Mouse (Mus musculus) MEL (cell line): ENCODE data around the gene Ncoa3. TPM values are rescaled to one million over a fixed set of nuclear protein-coding genes. Genes with fewer than 3 reads are reported as not detected.

Experiments
- DNase-seq: peaks from one replicate; pipeline ENCODE4 v3.0.0; 2011; ENCODE audit warnings: low read depth, low spot score
- H3K27ac ChIP-seq: 2 replicates; pipeline ENCODE4 v1.5.1; 2012; ENCODE audit warnings: low read depth, mild to moderate bottlenecking, control low read depth, low read length, moderate library complexity; ENCODE audit not compliant: control insufficient read depth
- H3K27me3 ChIP-seq, 2 experiments: fragments of 150-350 bp in 1 of 2; sonication (generic) in 1 of 2; 2 replicates each; pipeline ENCODE4 v1.6.1; 2012; ENCODE audit warnings: low read length in 2 of 2, mild to moderate bottlenecking in 2 of 2, improper control_type of control experiment in 1 of 2, moderate library complexity in 1 of 2; ENCODE audit not compliant: insufficient read depth in 2 of 2, control insufficient read depth in 1 of 2
- H3K36me3 ChIP-seq, 2 experiments: 2 replicates each; pipeline ENCODE4 v1.6.1; 2012 to 2014; ENCODE audit warnings: low read length in 2 of 2, improper control_type of control experiment in 1 of 2, inconsistent platforms in 1 of 2, mild to moderate bottlenecking in 1 of 2; ENCODE audit not compliant: insufficient read depth in 2 of 2, control insufficient read depth in 1 of 2
- H3K4me1 ChIP-seq, 2 experiments: fragments of 150-350 bp in 1 of 2; sonication (generic) in 1 of 2; 2 replicates each; pipeline ENCODE4 v1.6.1; 2012; ENCODE audit warnings: low read length in 2 of 2, improper control_type of control experiment in 1 of 2, mild to moderate bottlenecking in 1 of 2; ENCODE audit not compliant: insufficient read depth in 2 of 2, control insufficient read depth in 1 of 2
- H3K4me3 ChIP-seq, 2 experiments: fragments of 150-350 bp in 1 of 2; sonication (generic) in 1 of 2; 2 replicates each; pipeline ENCODE4 v1.5.1; 2012; ENCODE audit warnings: low read depth in 2 of 2, low read length in 2 of 2, mild to moderate bottlenecking in 2 of 2, moderate library complexity in 2 of 2, control low read depth in 1 of 2, improper control_type of control experiment in 1 of 2; ENCODE audit not compliant: control insufficient read depth in 1 of 2, insufficient read depth in 1 of 2
- H3K79me2 ChIP-seq: 2 replicates; pipeline ENCODE4 v1.6.1; 2012; ENCODE audit warnings: mild to moderate bottlenecking, low read length, moderate library complexity; ENCODE audit not compliant: control insufficient read depth, poor library complexity, insufficient read depth
- H3K9ac ChIP-seq: 2 replicates; pipeline ENCODE4 v1.6.1; 2012; ENCODE audit warnings: low read depth, mild to moderate bottlenecking, control low read depth, low read length, moderate library complexity; ENCODE audit not compliant: control insufficient read depth, poor library complexity, severe bottlenecking
- H3K9me3 ChIP-seq: fragments of 150-350 bp; sonication (generic); replicated peaks from 2 replicates; pipeline ENCODE4 v1.6.1; 2012; ENCODE audit warnings: mild to moderate bottlenecking, low read length, improper control_type of control experiment, moderate library complexity; ENCODE audit not compliant: insufficient read depth
- BHLHE40 ChIP-seq: IDR thresholded peaks from 2 replicates; pipeline ENCODE4 v1.6.1; 2012; ENCODE audit warnings: low read depth, mild to moderate bottlenecking, inconsistent platforms, low read length, improper control_type of control experiment, borderline replicate concordance
- CHD1 ChIP-seq: IDR thresholded peaks from 2 replicates; pipeline ENCODE4 v1.6.1; 2012; ENCODE audit warnings: low read depth, mild to moderate bottlenecking, inconsistent platforms, low read length, improper control_type of control experiment
- CHD2 ChIP-seq: IDR thresholded peaks from 2 replicates; pipeline ENCODE4 v1.6.1; 2011; ENCODE audit warnings: low read length, improper control_type of control experiment
- CTCF ChIP-seq, 3 experiments: IDR thresholded peaks in 2 of 3; conservative IDR thresholded peaks in 1 of 3; 2 replicates each; pipeline ENCODE4 v1.5.1; 2011 to 2012; ENCODE audit warnings: low read length in 3 of 3, low read depth in 2 of 3, mild to moderate bottlenecking in 2 of 3, improper control_type of control experiment in 1 of 3, inconsistent platforms in 1 of 3, mixed read lengths in 1 of 3, moderate library complexity in 1 of 3; ENCODE audit not compliant: control insufficient read depth in 1 of 3, insufficient read depth in 1 of 3, poor library complexity in 1 of 3, severe bottlenecking in 1 of 3
- E2F4 ChIP-seq: IDR thresholded peaks from 2 replicates; pipeline ENCODE4 v1.6.1; 2011; ENCODE audit warnings: low read depth, low read length, improper control_type of control experiment, borderline replicate concordance
- EP300 ChIP-seq, 2 experiments: IDR thresholded peaks; 2 replicates each; pipeline ENCODE4 v1.6.1; 2011; ENCODE audit warnings: improper control_type of control experiment in 2 of 2, low read length in 2 of 2, low read depth in 1 of 2, mild to moderate bottlenecking in 1 of 2
- ETS1 ChIP-seq: IDR thresholded peaks from 2 replicates; pipeline ENCODE4 v1.6.1; 2012; ENCODE audit warnings: low read depth, mild to moderate bottlenecking, inconsistent platforms, low read length, improper control_type of control experiment, moderate library complexity
- GABPA ChIP-seq: IDR thresholded peaks from 2 replicates; pipeline ENCODE4 v1.6.1; 2012; ENCODE audit warnings: low read depth, mild to moderate bottlenecking, inconsistent platforms, low read length, improper control_type of control experiment, moderate library complexity
- JUND ChIP-seq: IDR thresholded peaks from 2 replicates; pipeline ENCODE4 v1.6.1; 2011; ENCODE audit warnings: low read depth, mild to moderate bottlenecking, improper control_type of control experiment, low read length
- KAT2A ChIP-seq: conservative IDR thresholded peaks from 2 replicates; pipeline ENCODE4 v1.6.1; 2012; ENCODE audit warnings: low read depth, low read length, improper control_type of control experiment, inconsistent platforms
- MAZ ChIP-seq: IDR thresholded peaks from 2 replicates; pipeline ENCODE4 v1.6.1; 2012; ENCODE audit warnings: low read depth, mild to moderate bottlenecking, inconsistent platforms, low read length, improper control_type of control experiment
- MYC ChIP-seq: IDR thresholded peaks from 2 replicates; pipeline ENCODE4 v1.6.1; 2011; ENCODE audit warnings: low read depth, mild to moderate bottlenecking, low read length, improper control_type of control experiment, moderate library complexity
- NELFE ChIP-seq: IDR thresholded peaks from 2 replicates; pipeline ENCODE4 v1.6.1; 2011; ENCODE audit warnings: low read depth, low read length, improper control_type of control experiment
- POLR2AphosphoS2 ChIP-seq: IDR thresholded peaks from 2 replicates; pipeline ENCODE4 v1.6.1; 2011; ENCODE audit warnings: low read length, improper control_type of control experiment
- SMC3 ChIP-seq: IDR thresholded peaks from 2 replicates; pipeline ENCODE4 v1.6.1; 2011; ENCODE audit warnings: low read depth, low read length, improper control_type of control experiment
- TAL1 ChIP-seq: IDR thresholded peaks from 2 replicates; pipeline ENCODE4 v1.6.1; 2012; ENCODE audit warnings: mild to moderate bottlenecking, inconsistent platforms, low read length, moderate library complexity, mixed read lengths
- TBP ChIP-seq: IDR thresholded peaks from 2 replicates; pipeline ENCODE4 v1.8.0; 2011; ENCODE audit warnings: low read depth, low read length, improper control_type of control experiment
- USF1 ChIP-seq: IDR thresholded peaks from 2 replicates; pipeline ENCODE4 v1.6.1; 2014; ENCODE audit warnings: low read depth, mild to moderate bottlenecking, inconsistent platforms, low read length, improper control_type of control experiment, moderate library complexity
- ZC3H11A ChIP-seq: IDR thresholded peaks from 2 replicates; pipeline ENCODE4 v1.6.1; 2012; ENCODE audit warnings: low read depth, mild to moderate bottlenecking, inconsistent platforms, low read length, improper control_type of control experiment
- polyA plus RNA-seq, 2 experiments: library from polyadenylated mRNA; stranded (reverse) in 1 of 2; unstranded in 1 of 2; fragments of >175 nt in 1 of 2; fragments of >200 nt in 1 of 2; gene quantifications; 2 replicates each; pipeline versions ENCODE4 v1.2.1 to v1.2.4; 2012; ENCODE audit warnings: low replicate concordance in 2 of 2, low read depth in 1 of 2; ENCODE audit not compliant: insufficient read length in 2 of 2, insufficient read depth in 1 of 2, missing spikeins in 1 of 2
- total RNA-seq: library from RNA; depleted of rRNA; stranded (reverse); fragments of 300-350 nt; gene quantifications from 2 replicates; pipeline ENCODE4 v1.2.3, GENCODE M21; 2012

Ncoa3 gene
- total and polyA plus RNA-seq, 3 experiments: 5.7 to 19.8 (median 10.3) TPM

- DNase-seq: no peak
- Histone ChIP-seq H3K4me3 (no peak overlapping the region), H3K4me1 (peaks cover 3 to 7% of the 10 kb centered on the region in 2 experiments; a peak in 3 of 4 replicates), H3K79me2 (peaks cover 6% of the 10 kb centered on the region; the same call in 1 of the 2 replicates), H3K36me3 (peaks cover 0 to 3% of the 10 kb centered on the region in 2 experiments; a peak in 1 of 4 replicates), H3K27me3 (no peaks in the 10 kb centered on the region), H3K27ac (no peak overlapping the region), H3K9ac (no peak overlapping the region), H3K9me3 (no peaks in the 10 kb centered on the region)
- TF ChIP-seq ETS1 (no peak), CTCF (IDR thresholded peaks at IDR 0.05 in 2 of 3, conservative IDR thresholded peaks at IDR 0.05 in 1 of 3; ENCODE audit: control insufficient read depth in 1 of 3, insufficient read depth in 1 of 3, low read depth in 2 of 3, low read length in 3 of 3, poor library complexity in 1 of 3, severe bottlenecking in 1 of 3) (no peak), TBP (no peak), MYC (no peak), EP300 (IDR thresholded peaks at IDR 0.05; ENCODE audit: low read depth in 1 of 2, low read length in 2 of 2) (no peak), JUND (no peak), NELFE (no peak), USF1 (no peak), TAL1 (no peak), CHD1 (no peak), KAT2A (no peak), SMC3 (no peak), MAZ (no peak), GABPA (no peak)
Measured at GRCm38 (mm10) chr2:166018769-166019168, 26.3 kb downstream of the Ncoa3 start.

GRCm38 (mm10) chr2:166020026-166020425 is 27.6 kb downstream of the Ncoa3 start:
- Histone ChIP-seq H3K36me3 (peaks cover 0 to 3% of the 10 kb centered on the region in 2 experiments; a peak in 1 of 4 replicates), H3K4me1 (peaks cover 3 to 7% of the 10 kb centered on the region in 2 experiments; a peak in 3 of 4 replicates), H3K79me2 (peaks cover 9% of the 10 kb centered on the region; the same call in 1 of the 2 replicates), H3K27me3 (no peaks in the 10 kb centered on the region), H3K9me3 (no peaks in the 10 kb centered on the region), H3K4me3 (no peak overlapping the region), H3K27ac (no peak overlapping the region), H3K9ac (no peak overlapping the region)
- TF ChIP-seq CHD2 (no peak), CTCF (IDR thresholded peaks at IDR 0.05 in 2 of 3, conservative IDR thresholded peaks at IDR 0.05 in 1 of 3; ENCODE audit: control insufficient read depth in 1 of 3, insufficient read depth in 1 of 3, low read depth in 2 of 3, low read length in 3 of 3, poor library complexity in 1 of 3, severe bottlenecking in 1 of 3) (no peak), NELFE (no peak), ZC3H11A (no peak), EP300 (IDR thresholded peaks at IDR 0.05; ENCODE audit: low read depth in 1 of 2, low read length in 2 of 2) (no peak), BHLHE40 (no peak), SMC3 (no peak), JUND (no peak), MAZ (no peak), POLR2AphosphoS2 (no peak), E2F4 (no peak)
- no peak for DNase-seq
